Mouse (Mus musculus) liver, embryonic 14.5 days (tissue): ENCODE measurements at regions not wholly inside any gene's neighbourhood (a gene's known extent, or its start where the extent isn't known, plus 50 kb on each side); places are given as distances from the start of the nearest gene placed in this dataset.

Source experiments
- ATAC-seq: fragments of 200-750 bp; cut with Nextera tagmentation; 2 replicates; pipeline ENCODE4 v1.8.0; 2017; ENCODE audit warnings: moderate number of reproducible peaks, mild to moderate bottlenecking, moderate library complexity; ENCODE audit not compliant: insufficient read depth
- DNase-seq, 3 experiments: peaks; one replicate each; pipeline ENCODE4 v3.0.0-alpha.2; 2012 to 2013; ENCODE audit warnings: low read depth in 3 of 3, low spot score in 3 of 3
- H3K27ac ChIP-seq: fragments of 300-500 bp; sonication (generic); 2 replicates; pipeline ENCODE4 v1.5.1; 2014; ENCODE audit warnings: moderate library complexity, mild to moderate bottlenecking, control low read depth, inconsistent platforms
- H3K27me3 ChIP-seq: fragments of 300-500 bp; sonication (generic); 2 replicates; pipeline ENCODE4 v1.6.1; 2014; ENCODE audit warnings: mild to moderate bottlenecking, low read length, moderate library complexity; ENCODE audit not compliant: control insufficient read depth, insufficient read depth
- H3K36me3 ChIP-seq: fragments of 300-500 bp; sonication (generic); replicated peaks from 2 replicates; pipeline ENCODE4 v1.6.1; 2014; ENCODE audit warnings: low read depth; ENCODE audit not compliant: control insufficient read depth, insufficient read depth
- H3K4me1 ChIP-seq, 2 experiments: fragments of 200-500 bp in 1 of 2; fragments of 300-500 bp in 1 of 2; sonication (generic) in 1 of 2; replicated peaks; 2 replicates each; pipeline ENCODE4 v1.6.1; 2012 to 2014; ENCODE audit warnings: antibody characterized with exemption in 1 of 2, inconsistent platforms in 1 of 2, low read length in 1 of 2; ENCODE audit not compliant: control insufficient read depth in 2 of 2, insufficient read depth in 2 of 2
- H3K4me2 ChIP-seq: fragments of 300-500 bp; sonication (generic); 2 replicates; pipeline ENCODE4 v1.6.1; 2014; ENCODE audit warnings: low read depth, mild to moderate bottlenecking, control low read depth, moderate library complexity
- H3K4me3 ChIP-seq, 2 experiments: fragments of 200-500 bp in 1 of 2; fragments of 300-500 bp in 1 of 2; sonication (generic) in 1 of 2; 2 replicates each; pipeline ENCODE4 v1.5.1; 2012 to 2014; ENCODE audit warnings: low read depth in 2 of 2, low read length in 2 of 2, mild to moderate bottlenecking in 2 of 2, control low read depth in 1 of 2, inconsistent platforms in 1 of 2, moderate library complexity in 1 of 2; ENCODE audit not compliant: insufficient read depth in 1 of 2
- H3K9ac ChIP-seq: fragments of 300-500 bp; sonication (generic); replicated peaks from 2 replicates; pipeline ENCODE4 v1.6.1; 2014; ENCODE audit warnings: mild to moderate bottlenecking, control low read depth, moderate library complexity
- H3K9me3 ChIP-seq: fragments of 300-500 bp; sonication (generic); 2 replicates; pipeline ENCODE4 v1.6.1; 2016; ENCODE audit warnings: low read length, mixed read lengths; ENCODE audit not compliant: control insufficient read depth
- CTCF ChIP-seq: IDR thresholded peaks from 2 replicates; pipeline ENCODE4 v1.5.1; 2016; ENCODE audit warnings: antibody characterized with exemption, low read depth, control low read depth
- EP300 ChIP-seq: IDR thresholded peaks from 2 replicates; pipeline ENCODE4 v1.6.1; 2016; ENCODE audit warnings: antibody characterized with exemption, low read depth
- WGBS: fragments of 180-500 bp; shearing (Covaris S2); extraction: QIAGEN DNeasy Blood & Tissue Kit; methylation state at CpG from one replicate; pipeline ENCODE4 v1.1.7; 2014; ENCODE audit not compliant: insufficient replicate concordance; 5-methylcytosine and 5-hydroxymethylcytosine counted together

GRCm38 (mm10) chr13:26026386-26026785, 743.6 kb downstream of the Hdgfl1 start:
- Histone ChIP-seq H3K4me2 (no peak overlapping the region), H3K4me3 (no peak overlapping the region), H3K27me3 (no peaks in the 10 kb centered on the region), H3K36me3 (no peaks in the 10 kb centered on the region), H3K27ac (no peak overlapping the region), H3K4me1 (no peaks in the 10 kb centered on the region), H3K9me3 (no peaks in the 10 kb centered on the region), H3K9ac (no peak overlapping the region)
- WGBS: 77% methylated on average over 3 of the region's 3 CpGs
- TF ChIP-seq CTCF (no peak), EP300 (no peak)
- ATAC-seq (no peak), DNase-seq (no peak)

DNA sequence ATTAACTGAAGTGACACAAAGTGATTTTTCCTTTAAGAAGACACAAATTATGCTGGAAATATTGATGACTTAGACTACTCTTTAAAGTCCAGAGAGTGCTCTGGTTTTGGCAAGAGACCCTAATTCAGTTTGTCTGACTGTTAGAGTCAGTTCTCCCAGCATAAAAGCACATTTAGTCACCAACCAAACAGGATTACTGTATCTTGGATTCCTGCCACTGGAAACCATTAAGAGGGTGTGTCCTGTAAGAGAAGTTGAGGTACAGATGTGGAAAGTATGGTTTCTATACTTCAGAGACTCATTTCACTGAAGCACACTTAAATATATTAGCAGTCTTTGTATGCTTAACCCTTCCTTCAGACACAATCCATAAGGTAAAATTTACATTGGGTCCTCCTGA, 745.3 kb downstream of the Hdgfl1 start:
- DNase-seq (no peak), ATAC-seq (no peak)
- Histone ChIP-seq H3K4me1 (no peaks in the 10 kb centered on the region), H3K36me3 (no peaks in the 10 kb centered on the region), H3K4me3 (no peak overlapping the region), H3K4me2 (no peak overlapping the region), H3K9ac (no peak overlapping the region), H3K9me3 (no peaks in the 10 kb centered on the region), H3K27me3 (no peaks in the 10 kb centered on the region), H3K27ac (no peak overlapping the region)
- TF ChIP-seq CTCF (no peak), EP300 (no peak)

DNA sequence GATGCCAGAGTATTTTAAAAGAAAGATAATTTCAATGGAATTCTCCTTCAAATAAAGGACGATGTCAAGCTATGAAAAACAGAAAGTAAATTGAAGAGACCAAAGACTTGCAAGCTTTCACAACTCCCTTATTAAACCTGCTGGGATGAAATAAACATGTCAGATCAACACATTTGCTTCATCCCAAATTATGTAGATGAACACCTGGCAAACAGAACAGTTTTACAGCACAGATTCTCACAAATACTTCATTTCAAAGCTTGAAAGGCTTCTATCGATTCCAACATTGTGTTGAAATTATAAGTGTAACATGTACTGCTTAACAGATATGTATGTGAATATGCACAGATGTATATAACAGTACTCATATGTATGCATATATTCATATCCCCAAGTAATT, 749.5 kb downstream of the Hdgfl1 start:
- H3K9me3 ChIP-seq: no peaks in the 10 kb centered on the region
- no peak overlapping the region for H3K4me2 ChIP-seq
- 61% methylated on average over 2 of the region's 2 CpGs for WGBS
- H3K9ac ChIP-seq: no peak overlapping the region
- no peak for DNase-seq
- H3K27me3 ChIP-seq: no peaks in the 10 kb centered on the region
- TF ChIP-seq EP300: no peak
- TF ChIP-seq CTCF: no peak
- no peaks in the 10 kb centered on the region for H3K36me3 ChIP-seq
- H3K4me3 ChIP-seq: no peak overlapping the region
- no peaks in the 10 kb centered on the region for H3K4me1 ChIP-seq
- no peak overlapping the region for H3K27ac ChIP-seq
- ATAC-seq: no peak

GRCm38 (mm10) chr13:26009131-26009530, 738.8 kb upstream of the Nrsn1 start:
- Histone ChIP-seq H3K4me1 (no peaks in the 10 kb centered on the region), H3K9ac (no peak overlapping the region), H3K36me3 (no peaks in the 10 kb centered on the region), H3K27ac (no peak overlapping the region), H3K4me3 (no peak overlapping the region), H3K27me3 (no peaks in the 10 kb centered on the region), H3K9me3 (no peaks in the 10 kb centered on the region), H3K4me2 (no peak overlapping the region)
- 59% methylated on average over 1 of the region's 1 CpGs for WGBS
- ATAC-seq: no peak
- no peak for TF ChIP-seq EP300
- no peak for TF ChIP-seq CTCF
- no peak for DNase-seq

DNA sequence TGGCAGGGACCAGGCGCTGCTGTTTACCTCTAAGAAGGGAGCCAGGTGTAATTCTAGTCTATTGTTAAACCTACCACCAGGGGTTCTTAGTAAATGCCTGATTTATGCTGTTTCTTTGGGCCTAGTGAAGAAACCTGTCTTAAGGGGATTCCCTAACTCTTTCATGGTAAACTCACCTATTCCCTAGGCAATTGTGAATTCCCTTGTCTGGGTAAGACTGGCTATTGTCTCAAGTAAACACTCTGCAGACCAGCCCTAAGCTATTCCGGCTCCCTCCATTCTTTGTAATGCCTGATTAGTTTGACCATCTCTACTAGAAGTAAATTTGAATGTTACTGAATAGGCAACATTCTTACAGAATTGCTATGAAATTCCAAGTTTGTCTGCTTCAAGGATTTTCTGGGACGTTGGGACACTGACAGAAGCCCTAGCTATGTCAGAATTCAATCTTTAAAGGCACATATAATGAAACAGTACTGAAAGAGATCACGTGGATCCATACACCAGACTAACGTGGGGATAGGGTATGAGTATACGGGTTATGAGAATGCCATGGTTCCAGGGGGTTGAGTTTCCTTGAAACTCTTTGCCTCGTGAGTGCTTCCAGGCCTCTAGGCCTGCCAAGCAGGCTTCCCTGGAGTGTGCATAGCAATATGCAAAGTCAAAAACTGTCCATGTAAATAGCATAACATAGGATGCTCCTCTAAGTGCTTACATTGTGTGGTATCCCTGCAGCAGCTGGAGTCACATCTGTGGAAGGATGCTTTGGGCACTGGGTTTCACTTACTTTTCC, 734.7 kb upstream of the Nrsn1 start:
- ATAC-seq (no peak), DNase-seq (no peak)
- TF ChIP-seq EP300: no peak
- no peak for TF ChIP-seq CTCF
- Histone ChIP-seq H3K4me3 (no peak overlapping the region), H3K4me2 (no peak overlapping the region), H3K9ac (no peak overlapping the region), H3K27ac (no peak overlapping the region), H3K27me3 (no peaks in the 10 kb centered on the region), H3K36me3 (no peaks in the 10 kb centered on the region), H3K9me3 (no peaks in the 10 kb centered on the region), H3K4me1 (no peaks in the 10 kb centered on the region)
- 59% methylated on average over 7 of the region's 7 CpGs for WGBS
